Mouse (Mus musculus) CH12.LX (cell line): ENCODE results near the gene Tada1. TPM values are rescaled to one million over a fixed set of nuclear protein-coding genes. Genes with fewer than 3 reads are reported as not detected.

Experiments used
- DNase-seq: peaks from one replicate; pipeline ENCODE4 v3.0.0-alpha.2; 2013; ENCODE audit errors: extremely low read depth
- H3K27ac ChIP-seq: 2 replicates; pipeline ENCODE4 v1.5.1; 2012; ENCODE audit warnings: low read depth, mild to moderate bottlenecking, control low read depth, moderate library complexity; ENCODE audit not compliant: insufficient read depth
- H3K27me3 ChIP-seq: replicated peaks from 2 replicates; pipeline ENCODE3; 2012; ENCODE audit warnings: inconsistent platforms
- H3K36me3 ChIP-seq, 2 experiments: replicated peaks in 1 of 2; 2 replicates each; pipeline versions ENCODE3 to v1.6.1; 2012; ENCODE audit warnings: inconsistent platforms in 1 of 2, low read length in 1 of 2, mild to moderate bottlenecking in 1 of 2, mixed read lengths in 1 of 2, moderate library complexity in 1 of 2; ENCODE audit not compliant: control insufficient read depth in 1 of 2, insufficient read depth in 1 of 2
- H3K4me1 ChIP-seq, 2 experiments: 2 replicates each; pipeline ENCODE4 v1.6.1; 2012; ENCODE audit warnings: inconsistent platforms in 1 of 2, moderate library complexity in 1 of 2; ENCODE audit not compliant: insufficient read depth in 2 of 2, control insufficient read depth in 1 of 2
- H3K4me2 ChIP-seq: 2 replicates; pipeline ENCODE4 v1.6.1; 2012; ENCODE audit warnings: low read depth, mild to moderate bottlenecking, control low read depth; ENCODE audit not compliant: poor library complexity, insufficient read depth, severe bottlenecking
- H3K4me3 ChIP-seq, 3 experiments: fragments of 150-350 bp in 1 of 3; sonication (generic) in 1 of 3; replicated peaks in 1 of 3; 2 replicates each; pipeline versions ENCODE3 to v1.5.1; 2011 to 2012; ENCODE audit warnings: low read depth in 2 of 3, low read length in 2 of 3, mild to moderate bottlenecking in 2 of 3, moderate library complexity in 2 of 3, control low read depth in 1 of 3, improper control_type of control experiment in 1 of 3, inconsistent platforms in 1 of 3, mixed read lengths in 1 of 3; ENCODE audit not compliant: poor library complexity in 1 of 3
- H3K79me2 ChIP-seq: replicated peaks from 2 replicates; pipeline ENCODE4 v1.6.1; 2012; ENCODE audit warnings: mild to moderate bottlenecking, moderate library complexity; ENCODE audit not compliant: control insufficient read depth, poor library complexity, insufficient read depth, severe bottlenecking; ENCODE audit errors: extremely low read depth
- H3K9ac ChIP-seq: 2 replicates; pipeline ENCODE4 v1.6.1; 2012; ENCODE audit warnings: low read depth, mild to moderate bottlenecking, control low read depth, moderate library complexity; ENCODE audit not compliant: insufficient read depth
- H3K9me3 ChIP-seq: replicated peaks from 2 replicates; pipeline ENCODE3; 2012; ENCODE audit warnings: low read length, inconsistent platforms, mixed read lengths
- BHLHE40 ChIP-seq: IDR thresholded peaks from 2 replicates; pipeline ENCODE4 v1.6.1; 2011; ENCODE audit warnings: mild to moderate bottlenecking, low read depth, low read length, improper control_type of control experiment
- CHD1 ChIP-seq: IDR thresholded peaks from 2 replicates; pipeline ENCODE4 v1.6.1; 2012; ENCODE audit warnings: low read depth, low read length, improper control_type of control experiment, inconsistent platforms
- CHD2 ChIP-seq: IDR thresholded peaks from 2 replicates; pipeline ENCODE4 v1.6.1; 2011; ENCODE audit warnings: low read length, improper control_type of control experiment
- ELF1 ChIP-seq: IDR thresholded peaks from 2 replicates; pipeline ENCODE4 v1.6.1; 2014; ENCODE audit warnings: low read depth, mild to moderate bottlenecking, inconsistent platforms, low read length, improper control_type of control experiment
- EP300 ChIP-seq: IDR thresholded peaks from 2 replicates; pipeline ENCODE4 v1.6.1; 2011; ENCODE audit warnings: low read length, improper control_type of control experiment
- ETS1 ChIP-seq: conservative IDR thresholded peaks from 2 replicates; pipeline ENCODE4 v1.6.1; 2012; ENCODE audit warnings: low read depth, mild to moderate bottlenecking, inconsistent platforms, low read length, improper control_type of control experiment, moderate library complexity
- GABPA ChIP-seq: IDR thresholded peaks from 2 replicates; pipeline ENCODE4 v1.6.1; 2012; ENCODE audit warnings: low read depth, low read length, improper control_type of control experiment, inconsistent platforms; ENCODE audit not compliant: insufficient replicate concordance
- IRF4 ChIP-seq: IDR thresholded peaks from 2 replicates; pipeline ENCODE4 v1.6.1; 2014; ENCODE audit warnings: low read depth, mild to moderate bottlenecking, inconsistent platforms, low read length, improper control_type of control experiment
- JUND ChIP-seq: conservative IDR thresholded peaks from 2 replicates; pipeline ENCODE4 v1.6.1; 2011; ENCODE audit warnings: low read depth, low read length, improper control_type of control experiment
- MAFK ChIP-seq: IDR thresholded peaks from 2 replicates; pipeline ENCODE4 v1.6.1; 2011; ENCODE audit warnings: low read length, improper control_type of control experiment; ENCODE audit not compliant: insufficient replicate concordance
- MXI1 ChIP-seq: IDR thresholded peaks from 2 replicates; pipeline ENCODE4 v1.6.1; 2011; ENCODE audit warnings: mild to moderate bottlenecking, low read depth, low read length, improper control_type of control experiment
- NELFE ChIP-seq: IDR thresholded peaks from 2 replicates; pipeline ENCODE4 v1.6.1; 2011; ENCODE audit warnings: low read depth, low read length, improper control_type of control experiment
- NRF1 ChIP-seq: IDR thresholded peaks from 2 replicates; pipeline ENCODE4 v1.6.1; 2014; ENCODE audit warnings: low read depth, mild to moderate bottlenecking, inconsistent platforms, low read length, improper control_type of control experiment, moderate library complexity
- PAX5 ChIP-seq: IDR thresholded peaks from 2 replicates; pipeline ENCODE4 v1.6.1; 2012; ENCODE audit warnings: low read length, inconsistent platforms, mixed read lengths
- POLR2A ChIP-seq: IDR thresholded peaks from 2 replicates; pipeline ENCODE4 v1.6.1; 2011; ENCODE audit warnings: low read depth, mild to moderate bottlenecking, improper control_type of control experiment, low read length
- POLR2AphosphoS2 ChIP-seq: IDR thresholded peaks from 2 replicates; pipeline ENCODE4 v1.6.1; 2011; ENCODE audit warnings: low read depth, low read length, improper control_type of control experiment
- RAD21 ChIP-seq: IDR thresholded peaks from 2 replicates; pipeline ENCODE4 v1.6.1; 2011; ENCODE audit warnings: low read depth, mild to moderate bottlenecking, low read length, improper control_type of control experiment, moderate library complexity
- RCOR1 ChIP-seq: conservative IDR thresholded peaks from 2 replicates; pipeline ENCODE4 v1.6.1; 2012; ENCODE audit warnings: low read depth, mild to moderate bottlenecking, inconsistent platforms, low read length, improper control_type of control experiment
- SIN3A ChIP-seq: IDR thresholded peaks from 2 replicates; pipeline ENCODE4 v1.6.1; 2012; ENCODE audit warnings: low read length, improper control_type of control experiment, inconsistent platforms
- TBP ChIP-seq: conservative IDR thresholded peaks from 2 replicates; pipeline ENCODE4 v1.6.1; 2011; ENCODE audit warnings: low read depth, low read length, improper control_type of control experiment
- TCF12 ChIP-seq: IDR thresholded peaks from 2 replicates; pipeline ENCODE4 v1.6.1; 2014; ENCODE audit warnings: low read depth, mild to moderate bottlenecking, inconsistent platforms, low read length, improper control_type of control experiment
- USF1 ChIP-seq: IDR thresholded peaks from 2 replicates; pipeline ENCODE4 v1.6.1; 2014; ENCODE audit warnings: low read depth, mild to moderate bottlenecking, inconsistent platforms, low read length, improper control_type of control experiment
- USF2 ChIP-seq: conservative IDR thresholded peaks from 2 replicates; pipeline ENCODE4 v1.6.1; 2011; ENCODE audit warnings: low read depth, low read length, improper control_type of control experiment
- ZC3H11A ChIP-seq: IDR thresholded peaks from 2 replicates; pipeline ENCODE4 v1.6.1; 2012; ENCODE audit warnings: low read depth, mild to moderate bottlenecking, inconsistent platforms, low read length, improper control_type of control experiment
- ZMIZ1 ChIP-seq: IDR thresholded peaks from 2 replicates; pipeline ENCODE4 v1.6.1; 2012; ENCODE audit warnings: low read depth, mild to moderate bottlenecking, inconsistent platforms, low read length, improper control_type of control experiment
- dilution Hi-C: fragments of 300-500 bp; cut with MboI; formaldehyde crosslinking; loops from 2 replicates; pipeline ENCODE4 v1.14.3; 2020; ENCODE audit warnings: low sequenced_read_pairs; ENCODE audit not compliant: extremely low pct_unique_long_range_greater_than_20kb, extremely low pct_ligation_motif_present
- in situ Hi-C: fragments of 300-500 bp; cut with MboI; formaldehyde crosslinking; loops from 3 replicates; pipeline ENCODE4 v1.14.3; 2019; ENCODE audit warnings: low sequenced_read_pairs, low pct_ligation_motif_present, low pct_unique_long_range_greater_than_20kb, mixed read lengths
- polyA plus RNA-seq: library from polyadenylated mRNA; unstranded; fragments of >175 nt; gene quantifications from 2 replicates; pipeline ENCODE4 v1.2.1, GENCODE M21; 2012; ENCODE audit warnings: low read depth; ENCODE audit not compliant: insufficient read length
- total RNA-seq, 2 experiments: library from RNA; depleted of rRNA; stranded (reverse); fragments of 300-350 nt in 1 of 2; fragments of >200 nt in 1 of 2; gene quantifications; 2 replicates each; pipeline ENCODE4 v1.2.3; 2012 to 2014

Gene Tada1
- total and polyA plus RNA-seq, 3 experiments, result 46.3 to 80.1 (median 49.6) TPM

- peak; percentile 4 for DNase-seq
- no peak overlapping the region for H3K4me2 ChIP-seq
- peaks cover 15 to 64% of the 10 kb centered on the region in 2 experiments for H3K36me3 ChIP-seq
- no peaks in the 10 kb centered on the region for H3K79me2 ChIP-seq
- peaks cover 0 to 3% of the 10 kb centered on the region in 2 experiments; a peak in 2 of 4 replicates for H3K4me1 ChIP-seq
- no peaks in the 10 kb centered on the region for H3K27me3 ChIP-seq
- dilution Hi-C loops, result no loop called here
- no peak overlapping the region for H3K27ac ChIP-seq
- H3K9me3 ChIP-seq, result no peaks in the 10 kb centered on the region
- no peak overlapping the region for H3K4me3 ChIP-seq
- TF ChIP-seq POLR2A (no peak), JUND (no peak), GABPA (no peak), BHLHE40 (no peak), USF1 (no peak), TBP (no peak)
- no peak overlapping the region for H3K9ac ChIP-seq
- in situ Hi-C loops, result no loop called here
These were observed 24.9 kb downstream of the Tada1 start for GRCm38 (mm10) chr1:166403846-166404245.

- in situ Hi-C loops, result no loop called here
- peaks cover 13% of the 10 kb centered on the region for H3K27me3 ChIP-seq
- peak overlapping the region; percentile 46 to 80 (median 57) for H3K4me3 ChIP-seq
- peak overlapping the region; percentile 67 for H3K9ac ChIP-seq
- dilution Hi-C loops, result no loop called here
- peaks cover 0 to 10% of the 10 kb centered on the region in 2 experiments; a peak in 2 of 4 replicates for H3K4me1 ChIP-seq
- H3K27ac ChIP-seq, result no peak overlapping the region; the same call in 1 of the 2 replicates
- DNase-seq, result peak; percentile 11
- peaks cover 0 to 22% of the 10 kb centered on the region in 2 experiments for H3K36me3 ChIP-seq
- H3K9me3 ChIP-seq, result peaks cover 12% of the 10 kb centered on the region
- H3K79me2 ChIP-seq, result no peaks in the 10 kb centered on the region
- peak overlapping the region; percentile 45 for H3K4me2 ChIP-seq
- TF ChIP-seq CHD2 (no peak), POLR2A (no peak), TCF12 (peak; percentile 31; the same call in 1 of the 2 replicates)
These were observed 30.3 kb downstream of the Tada1 start for GRCm38 (mm10) chr1:166409177-166409700.

GRCm38 (mm10) chr1:166409701-166410220 lies 30.9 kb downstream of the Tada1 start, which contains the start of gene Pogk:
Gene Pogk, minus strand, starts transcription at chr1:166409863.
- peaks cover 12% of the 10 kb centered on the region for H3K9me3 ChIP-seq
- peak within 1 kb of the TSS; percentile 46 to 80 (median 57) for H3K4me3 ChIP-seq
- peak within 1 kb of the TSS; percentile 67 for H3K9ac ChIP-seq
- H3K36me3 ChIP-seq, result peaks cover 0 to 22% of the 10 kb centered on the region in 2 experiments
- H3K79me2 ChIP-seq, result no peaks in the 10 kb centered on the region
- peak; percentile 64 for DNase-seq
- in situ Hi-C loops, result no loop called here
- no peak within 1 kb of the TSS; the same call in 1 of the 2 replicates for H3K27ac ChIP-seq
- dilution Hi-C loops, result no loop called here
- peaks cover 13% of the 10 kb centered on the region for H3K27me3 ChIP-seq
- peaks cover 0 to 10% of the 10 kb centered on the region in 2 experiments; a peak in 2 of 4 replicates for H3K4me1 ChIP-seq
- H3K4me2 ChIP-seq, result peak within 1 kb of the TSS; percentile 45
- TF ChIP-seq MAFK (no peak), MXI1 (peak; percentile 83), NELFE (no peak), BHLHE40 (no peak), ETS1 (no peak), SIN3A (no peak), RAD21 (no peak), PAX5 (no peak), ZMIZ1 (no peak), CHD1 (no peak), POLR2AphosphoS2 (no peak), USF1 (peak; percentile 70), IRF4 (0 out of 2 replicates have a peak, but pooled peaks have one; percentile 10), RCOR1 (no peak), USF2 (no peak), EP300 (no peak), JUND (no peak), ZC3H11A (no peak), ELF1 (peak; percentile 57), NRF1 (no peak)
